Mouse (Mus musculus) adrenal gland, adult 18-20 months (tissue): ENCODE data around the gene Zgpat. TPM values are rescaled to one million over a fixed set of nuclear protein-coding genes. Genes with fewer than 3 reads are reported as not detected.

Source experiments
- DNase-seq, 2 experiments: peaks; one replicate each; pipeline ENCODE4 v3.0.0; 2021 to 2022; ENCODE audit warnings: low spot score in 2 of 2
- total RNA-seq, 2 experiments: library from RNA; stranded (reverse); gene quantifications; 1 replicate in 1 of 2; 2 replicates in 1 of 2; pipeline ENCODE4 v1.2.3; 2021

The Zgpat gene
- total RNA-seq, 2 experiments from 2014 or later: 50.8 to 51.0 TPM

DNA sequence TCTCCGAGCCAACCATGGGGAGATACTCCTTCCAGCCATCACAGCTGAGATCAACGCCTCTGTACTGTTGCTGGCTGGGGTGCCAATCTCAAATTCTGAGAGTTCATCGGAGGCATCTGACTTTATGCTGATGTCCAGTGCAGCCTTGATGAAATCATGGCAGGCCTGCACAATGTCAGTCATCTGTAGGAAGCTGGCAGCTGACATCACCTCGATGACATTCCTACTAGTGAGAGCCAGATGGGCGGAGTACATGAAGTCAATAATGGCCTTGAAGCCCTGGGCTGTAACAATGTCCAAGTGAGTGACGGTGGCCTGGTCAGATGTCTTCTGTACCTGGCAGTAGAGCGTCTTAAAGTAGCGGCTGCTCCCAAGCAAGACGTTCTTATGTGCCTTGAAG, 59.1 kb downstream of the Zgpat start:
- no peak for DNase-seq

Other genes with a start within 250 kb of the Zgpat start
- 1 to 10 TPM; 5.2 to 7.3 TPM for gene Kcnq2, start 229.6 kb upstream of the Zgpat start, total RNA-seq
- gene Eef1a2, start 207.9 kb upstream of the Zgpat start, total RNA-seq: 10 to 100 TPM; 55.1 to 71.0 TPM
- gene Ppdpf, start 177.7 kb upstream of the Zgpat start, total RNA-seq: 10 to 100 TPM; 69.8 to 94.9 TPM
- not detected for gene Ptk6, start 162.1 kb upstream of the Zgpat start, total RNA-seq
- under 1 TPM; 0.73 to 0.83 TPM for gene Srms, start 151.7 kb upstream of the Zgpat start, total RNA-seq
- gene Fndc11, start 144.9 kb upstream of the Zgpat start, total RNA-seq: under 1 TPM in 1 of 2 experiments, not detected in 1; 0.27 TPM
- gene Helz2, start 122.9 kb upstream of the Zgpat start, total RNA-seq: 10 to 100 TPM; 21.6 to 23.7 TPM
- gene Gmeb2, start 76.9 kb upstream of the Zgpat start, total RNA-seq: 10 to 100 TPM; 14.8 to 15.2 TPM
- gene Stmn3, start 50.4 kb upstream of the Zgpat start, total RNA-seq: 10 to 100 TPM; 14.6 to 18.7 TPM
- 10 to 100 TPM; 24.1 to 30.8 TPM for gene Rtel1, start 45.2 kb upstream of the Zgpat start, total RNA-seq
- gene Arfrp1, start 476 bp downstream of the Zgpat start, total RNA-seq: 10 to 100 TPM; 48.9 to 51.8 TPM
- 10 to 100 TPM; 17.1 to 23.0 TPM for gene Lime1, start 15.2 kb downstream of the Zgpat start, total RNA-seq
- gene Zbtb46, start 94.5 kb downstream of the Zgpat start, total RNA-seq: 10 to 100 TPM; 12.0 to 16.2 TPM
- gene Abhd16b, start 128.3 kb downstream of the Zgpat start, total RNA-seq: not detected
- gene Tpd52l2, start 132.2 kb downstream of the Zgpat start, total RNA-seq: 100 to 1,000 TPM in 1 of 2 experiments, 10 to 100 TPM in 1; 96.6 to 100 TPM
- 10 to 100 TPM; 97.2 to 97.4 TPM for gene Dnajc5, start 155.6 kb downstream of the Zgpat start, total RNA-seq
- gene Uckl1, start 220.0 kb downstream of the Zgpat start, total RNA-seq: 10 to 100 TPM; 79.1 to 84.8 TPM
- 10 to 100 TPM; 60.6 to 65.2 TPM for gene Prpf6, start 226.9 kb downstream of the Zgpat start, total RNA-seq
- gene Zfp512b, start 227.9 kb downstream of the Zgpat start, total RNA-seq: 10 to 100 TPM; 37.4 to 49.0 TPM
- gene Samd10, start 234.3 kb downstream of the Zgpat start, total RNA-seq: 1 to 10 TPM; 8.3 to 8.7 TPM